Mouse (Mus musculus): ENCODE data around the gene Dgkh. TPM values are rescaled to one million over a fixed set of nuclear protein-coding genes. Genes with fewer than 3 reads are reported as not detected.
A peak's percentile ranks its signal among the peaks of the same experiment; 100 is the strongest.

Dgkh gene
- polyA plus RNA-seq, 1 experiment from 2014 or later, result 1.8 TPM

DNA sequence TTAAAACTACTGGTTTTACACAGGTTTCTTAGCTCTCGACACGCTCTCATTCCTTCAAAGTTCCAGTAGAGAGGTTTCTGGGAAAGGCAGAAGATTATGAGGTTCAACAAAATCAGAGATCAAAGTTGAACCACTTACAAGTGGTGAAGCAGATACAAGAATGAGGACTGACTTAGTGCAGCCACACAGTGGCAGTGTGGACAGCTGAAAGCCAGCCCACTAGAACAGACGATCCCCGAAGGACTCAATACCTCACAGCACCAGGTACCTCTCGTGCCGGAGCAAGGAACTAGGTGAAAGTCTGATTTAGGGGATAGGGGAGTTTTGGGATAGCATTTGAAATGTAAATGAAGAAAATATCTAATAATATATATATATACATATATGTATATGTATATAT, 56.1 kb downstream of the Dgkh start:
- no peak for ATAC-seq (ENCODE audit: low FRiP score)
- H3K4me3 ChIP-seq (ENCODE audit: low read depth, low read length), result no peak overlapping the region
- H3K4me1 ChIP-seq (ENCODE audit: control insufficient read depth, insufficient read depth, low read length), result no peaks in the 10 kb centered on the region
- H3K9me3 ChIP-seq (ENCODE audit: control insufficient read depth, low read length), result no peaks in the 10 kb centered on the region
- H3K36me3 ChIP-seq (ENCODE audit: control insufficient read depth, insufficient read depth, low read length), result no peaks in the 10 kb centered on the region
- DNase-seq (ENCODE audit: low spot score, missing footprints), result no peak
- no peak overlapping the region for H3K4me2 ChIP-seq
- no peak overlapping the region for H3K9ac ChIP-seq (ENCODE audit: low read length)
- WGBS, result 70% methylated on average over 6 of the region's 6 CpGs
- H3K27me3 ChIP-seq (ENCODE audit: control insufficient read depth, insufficient read depth, low read length), result no peaks in the 10 kb centered on the region
- no peak overlapping the region for H3K27ac ChIP-seq (ENCODE audit: low read depth, low read length)

DNA sequence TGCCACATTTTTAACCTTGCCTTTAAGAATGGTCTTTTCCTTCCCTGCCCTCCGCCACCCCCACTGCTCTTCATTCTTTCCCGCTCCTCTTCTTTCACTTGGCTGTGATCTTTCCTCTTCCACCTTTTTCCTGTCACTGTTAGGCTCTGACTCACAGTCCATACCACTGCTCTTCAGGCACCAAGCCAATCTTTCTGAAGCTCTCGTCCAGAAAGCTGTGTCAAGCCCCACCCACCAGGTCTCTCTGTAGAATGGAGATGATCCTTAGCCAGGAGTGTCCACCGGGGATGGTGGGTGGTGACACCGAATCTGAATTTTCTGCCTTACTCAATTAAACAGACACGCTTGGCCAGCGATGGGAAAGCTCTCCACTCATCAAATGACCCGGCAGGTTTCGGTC, 58.0 kb downstream of the Dgkh start:
- H3K4me3 ChIP-seq (ENCODE audit: low read depth, low read length), result no peak overlapping the region
- H3K4me2 ChIP-seq, result no peak overlapping the region
- H3K9ac ChIP-seq (ENCODE audit: low read length), result no peak overlapping the region
- ATAC-seq (ENCODE audit: low FRiP score) (no peak), DNase-seq (ENCODE audit: low spot score, missing footprints) (no peak)
- H3K36me3 ChIP-seq (ENCODE audit: control insufficient read depth, insufficient read depth, low read length), result no peaks in the 10 kb centered on the region
- no peaks in the 10 kb centered on the region for H3K9me3 ChIP-seq (ENCODE audit: control insufficient read depth, low read length)
- H3K4me1 ChIP-seq (ENCODE audit: control insufficient read depth, insufficient read depth, low read length), result no peaks in the 10 kb centered on the region
- 86% methylated on average over 9 of the region's 9 CpGs for WGBS
- H3K27ac ChIP-seq (ENCODE audit: low read depth, low read length), result no peak overlapping the region
- H3K27me3 ChIP-seq (ENCODE audit: control insufficient read depth, insufficient read depth, low read length), result no peaks in the 10 kb centered on the region

DNA sequence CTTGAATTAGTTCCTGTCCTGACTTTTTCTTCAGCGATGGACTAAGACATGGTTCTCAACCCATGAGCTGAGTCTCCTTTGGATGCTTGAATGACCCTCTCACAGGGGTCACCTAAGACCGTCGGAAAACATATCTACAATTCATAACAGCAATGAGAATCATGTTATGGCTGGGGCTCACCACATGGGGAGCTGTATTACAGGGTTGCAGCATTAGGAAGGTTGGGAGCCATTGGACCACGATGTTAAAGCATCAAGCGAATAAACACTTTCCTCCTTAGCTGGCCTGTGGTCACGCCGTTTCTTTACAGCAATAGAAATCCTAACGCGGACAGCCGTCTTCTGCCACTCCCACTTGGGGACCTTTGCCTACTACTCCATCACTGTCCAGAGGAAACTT, 62.6 kb downstream of the Dgkh start:
- no peak for DNase-seq (ENCODE audit: low spot score, missing footprints)
- H3K27ac ChIP-seq (ENCODE audit: low read depth, low read length), result no peak overlapping the region
- H3K9ac ChIP-seq (ENCODE audit: low read length), result no peak overlapping the region
- no peaks in the 10 kb centered on the region for H3K27me3 ChIP-seq (ENCODE audit: control insufficient read depth, insufficient read depth, low read length)
- ATAC-seq (ENCODE audit: low FRiP score), result no peak
- no peaks in the 10 kb centered on the region for H3K4me1 ChIP-seq (ENCODE audit: control insufficient read depth, insufficient read depth, low read length)
- H3K36me3 ChIP-seq (ENCODE audit: control insufficient read depth, insufficient read depth, low read length), result no peaks in the 10 kb centered on the region
- 88% methylated on average over 10 of the region's 10 CpGs for WGBS
- no peak overlapping the region for H3K4me2 ChIP-seq
- no peak overlapping the region for H3K4me3 ChIP-seq (ENCODE audit: low read depth, low read length)
- no peaks in the 10 kb centered on the region for H3K9me3 ChIP-seq (ENCODE audit: control insufficient read depth, low read length)

DNA sequence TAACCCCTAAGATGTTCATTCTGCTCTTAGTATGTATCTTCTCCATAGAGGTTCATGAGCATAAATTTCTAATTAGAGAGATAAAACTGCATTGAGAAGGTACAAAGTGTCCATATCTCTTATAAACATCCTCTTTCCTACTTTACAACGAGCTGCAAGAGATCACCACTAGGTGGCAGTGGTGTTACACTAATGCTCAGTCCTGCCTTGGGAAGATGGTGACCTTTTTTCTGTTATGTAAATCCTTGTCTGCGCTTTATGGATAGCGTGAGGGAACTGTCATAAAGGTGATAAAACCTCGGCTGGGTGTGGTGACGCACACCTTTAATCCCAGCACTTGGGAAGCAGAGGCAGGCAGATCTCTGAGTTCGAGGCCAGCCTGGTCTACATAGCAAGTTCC, 64.3 kb downstream of the Dgkh start:
- H3K36me3 ChIP-seq (ENCODE audit: control insufficient read depth, insufficient read depth, low read length), result no peaks in the 10 kb centered on the region
- H3K4me1 ChIP-seq (ENCODE audit: control insufficient read depth, insufficient read depth, low read length), result no peaks in the 10 kb centered on the region
- DNase-seq (ENCODE audit: low spot score, missing footprints) (peak; percentile 96), ATAC-seq (ENCODE audit: low FRiP score) (peak; percentile 77)
- H3K4me3 ChIP-seq (ENCODE audit: low read depth, low read length), result no peak overlapping the region
- no peak overlapping the region for H3K9ac ChIP-seq (ENCODE audit: low read length)
- H3K27ac ChIP-seq (ENCODE audit: low read depth, low read length), result no peak overlapping the region
- no peaks in the 10 kb centered on the region for H3K9me3 ChIP-seq (ENCODE audit: control insufficient read depth, low read length)
- no peak overlapping the region for H3K4me2 ChIP-seq
- no peaks in the 10 kb centered on the region for H3K27me3 ChIP-seq (ENCODE audit: control insufficient read depth, insufficient read depth, low read length)
- 23% methylated on average over 6 of the region's 6 CpGs for WGBS

DNA sequence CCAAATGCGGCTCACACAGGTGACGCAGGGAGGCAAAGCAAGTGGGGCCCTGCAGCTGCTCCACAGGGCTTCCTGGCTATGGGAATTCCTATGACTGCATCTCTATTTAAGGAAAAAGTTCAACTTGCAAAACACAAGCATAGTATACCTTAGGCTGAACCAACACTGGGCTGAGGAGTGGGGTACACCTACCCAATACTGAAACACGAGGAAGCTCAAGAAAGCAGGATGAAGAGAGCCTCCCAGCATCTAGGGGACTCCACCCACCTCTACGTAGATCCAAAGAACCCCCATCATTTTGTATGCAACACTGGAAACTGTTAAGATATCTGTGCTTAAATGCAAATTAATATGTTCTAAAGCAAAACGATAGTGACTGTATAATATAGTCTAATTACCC, 64.8 kb downstream of the Dgkh start:
- Histone ChIP-seq H3K27me3 (ENCODE audit: control insufficient read depth, insufficient read depth, low read length) (no peaks in the 10 kb centered on the region), H3K27ac (ENCODE audit: low read depth, low read length) (no peak overlapping the region), H3K4me1 (ENCODE audit: control insufficient read depth, insufficient read depth, low read length) (no peaks in the 10 kb centered on the region), H3K36me3 (ENCODE audit: control insufficient read depth, insufficient read depth, low read length) (no peaks in the 10 kb centered on the region), H3K9ac (ENCODE audit: low read length) (no peak overlapping the region), H3K9me3 (ENCODE audit: control insufficient read depth, low read length) (no peaks in the 10 kb centered on the region), H3K4me2 (no peak overlapping the region), H3K4me3 (ENCODE audit: low read depth, low read length) (no peak overlapping the region)
- WGBS, result 60% methylated on average over 5 of the region's 5 CpGs
- no peak for DNase-seq (ENCODE audit: low spot score, missing footprints)
- no peak for ATAC-seq (ENCODE audit: low FRiP score)

DNA sequence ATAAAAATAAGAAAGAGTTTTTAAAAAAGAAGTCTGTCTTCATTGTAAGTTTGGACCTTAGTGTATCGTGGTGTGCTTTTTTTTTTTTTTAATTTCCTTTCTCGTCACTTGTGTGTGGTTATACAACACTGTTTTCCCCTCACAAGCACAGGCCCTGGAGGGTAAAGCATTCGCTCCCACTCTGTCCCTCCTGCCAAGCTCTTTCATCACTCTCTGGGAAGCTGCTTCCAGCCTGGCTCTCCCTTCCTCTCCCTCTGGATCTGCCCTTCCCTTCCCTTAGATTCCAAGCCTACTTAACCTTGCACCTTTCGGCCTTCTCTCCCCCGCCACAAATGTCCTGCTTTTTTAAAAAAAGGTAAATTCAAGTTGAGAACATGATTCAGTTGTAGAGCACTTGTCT, 69.9 kb downstream of the Dgkh start:
- Histone ChIP-seq H3K27me3 (ENCODE audit: control insufficient read depth, insufficient read depth, low read length) (no peaks in the 10 kb centered on the region), H3K27ac (ENCODE audit: low read depth, low read length) (no peak overlapping the region), H3K36me3 (ENCODE audit: control insufficient read depth, insufficient read depth, low read length) (no peaks in the 10 kb centered on the region), H3K4me3 (ENCODE audit: low read depth, low read length) (no peak overlapping the region), H3K9ac (ENCODE audit: low read length) (no peak overlapping the region), H3K9me3 (ENCODE audit: control insufficient read depth, low read length) (no peaks in the 10 kb centered on the region), H3K4me1 (ENCODE audit: control insufficient read depth, insufficient read depth, low read length) (no peaks in the 10 kb centered on the region), H3K4me2 (no peak overlapping the region)
- DNase-seq (ENCODE audit: low spot score, missing footprints), result no peak
- ATAC-seq (ENCODE audit: low FRiP score), result no peak
- 90% methylated on average over 5 of the region's 5 CpGs for WGBS

DNA sequence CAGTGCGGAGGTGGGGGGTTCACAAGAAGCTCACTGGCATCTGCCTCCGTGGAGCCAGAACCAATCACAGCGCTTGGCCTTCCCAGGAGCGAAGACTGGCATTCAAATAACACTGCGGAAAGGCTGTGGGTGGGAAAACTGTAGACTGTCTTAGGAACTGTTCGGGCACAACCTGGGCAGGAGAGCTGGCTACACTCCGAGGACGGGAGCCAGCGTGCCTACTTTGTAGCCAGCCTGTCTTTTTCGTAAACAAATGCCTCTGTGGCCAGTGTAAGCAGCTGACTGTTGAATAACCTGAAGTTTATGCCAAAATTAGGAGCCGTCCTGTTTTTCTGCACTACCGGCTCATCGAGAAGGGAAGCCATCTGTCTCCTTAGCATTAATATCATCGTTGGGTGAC, 71.1 kb downstream of the Dgkh start:
- 95% methylated on average over 14 of the region's 14 CpGs for WGBS

DNA sequence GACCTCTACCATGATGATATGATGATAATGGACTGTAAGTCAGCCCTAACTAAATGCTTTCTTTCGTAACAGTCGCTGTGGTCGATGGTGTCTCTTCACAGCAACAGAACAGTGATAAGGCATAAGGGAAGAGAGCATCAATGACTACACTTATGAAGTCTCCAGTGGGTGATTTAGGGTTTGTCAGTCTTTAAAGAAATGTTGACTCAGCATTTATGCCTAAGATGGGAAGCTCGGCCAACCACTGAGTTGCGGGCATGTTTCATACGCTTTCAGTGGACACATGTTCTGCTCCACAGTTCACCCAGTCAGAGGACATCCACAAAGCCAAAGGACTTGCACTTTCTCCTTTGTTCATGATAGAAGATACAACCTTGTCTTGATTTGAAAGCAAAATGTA, 73.9 kb downstream of the Dgkh start:
- ATAC-seq (ENCODE audit: low FRiP score), result no peak
- Histone ChIP-seq H3K4me1 (ENCODE audit: control insufficient read depth, insufficient read depth, low read length) (no peaks in the 10 kb centered on the region), H3K4me2 (no peak overlapping the region), H3K4me3 (ENCODE audit: low read depth, low read length) (no peak overlapping the region), H3K9ac (ENCODE audit: low read length) (no peak overlapping the region), H3K36me3 (ENCODE audit: control insufficient read depth, insufficient read depth, low read length) (no peaks in the 10 kb centered on the region), H3K9me3 (ENCODE audit: control insufficient read depth, low read length) (no peaks in the 10 kb centered on the region), H3K27me3 (ENCODE audit: control insufficient read depth, insufficient read depth, low read length) (no peaks in the 10 kb centered on the region), H3K27ac (ENCODE audit: low read depth, low read length) (no peak overlapping the region)
- 97% methylated on average over 6 of the region's 6 CpGs for WGBS
- no peak for DNase-seq (ENCODE audit: low spot score, missing footprints)

More for the DNA sequence above, 71.1 kb downstream of the Dgkh start:
- Histone ChIP-seq H3K4me2 (no peak overlapping the region), H3K27ac (ENCODE audit: low read depth, low read length) (no peak overlapping the region), H3K9me3 (ENCODE audit: control insufficient read depth, low read length) (no peaks in the 10 kb centered on the region), H3K27me3 (ENCODE audit: control insufficient read depth, insufficient read depth, low read length) (no peaks in the 10 kb centered on the region), H3K4me1 (ENCODE audit: control insufficient read depth, insufficient read depth, low read length) (no peaks in the 10 kb centered on the region), H3K36me3 (ENCODE audit: control insufficient read depth, insufficient read depth, low read length) (no peaks in the 10 kb centered on the region), H3K9ac (ENCODE audit: low read length) (no peak overlapping the region), H3K4me3 (ENCODE audit: low read depth, low read length) (no peak overlapping the region)
- ATAC-seq (ENCODE audit: low FRiP score) (no peak), DNase-seq (ENCODE audit: low spot score, missing footprints) (no peak)

DNA sequence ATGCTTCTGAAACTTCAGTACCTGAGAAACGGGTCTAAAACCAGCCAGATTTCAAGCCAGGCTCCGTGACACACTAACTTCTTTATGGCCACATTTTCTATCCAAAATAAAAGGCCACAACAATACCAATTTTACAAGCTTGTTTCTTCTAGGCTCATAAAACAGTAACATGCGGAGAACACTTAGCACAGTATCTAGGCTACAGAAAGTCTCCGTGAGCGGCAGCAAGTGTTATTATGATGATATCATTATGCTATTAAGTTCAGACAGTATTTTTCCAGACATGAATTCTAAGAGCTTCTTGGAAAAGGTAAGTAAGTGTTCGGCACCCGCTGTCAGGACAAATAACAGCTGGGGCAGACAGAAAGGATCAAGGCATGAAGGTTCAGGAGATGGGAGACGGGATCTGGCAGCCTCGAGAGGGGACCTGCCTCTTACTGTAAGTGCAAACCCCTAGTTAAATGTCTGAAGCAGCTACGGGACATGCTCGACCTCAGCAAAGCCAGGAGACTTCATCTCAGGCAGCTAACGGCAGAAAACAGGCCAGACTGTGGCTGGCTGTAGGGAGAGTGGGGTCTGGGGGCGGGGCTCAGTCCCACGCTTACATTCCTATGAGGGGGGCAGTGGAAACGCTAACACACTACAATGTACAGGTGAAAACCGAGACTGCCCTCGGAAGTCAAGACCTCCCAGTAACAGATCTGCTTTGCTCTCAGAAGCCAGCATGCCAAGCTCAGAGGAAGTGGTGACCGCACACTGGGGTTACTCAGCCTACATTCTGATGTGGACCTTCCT, 75.5 kb downstream of the Dgkh start:
- H3K27ac ChIP-seq (ENCODE audit: low read depth, low read length), result no peak overlapping the region
- no peaks in the 10 kb centered on the region for H3K9me3 ChIP-seq (ENCODE audit: control insufficient read depth, low read length)
- H3K4me1 ChIP-seq (ENCODE audit: control insufficient read depth, insufficient read depth, low read length), result no peaks in the 10 kb centered on the region
- no peak for DNase-seq (ENCODE audit: low spot score, missing footprints)
- WGBS, result 95% methylated on average over 18 of the region's 18 CpGs
- no peak overlapping the region for H3K9ac ChIP-seq (ENCODE audit: low read length)
- H3K4me3 ChIP-seq (ENCODE audit: low read depth, low read length), result no peak overlapping the region
- H3K27me3 ChIP-seq (ENCODE audit: control insufficient read depth, insufficient read depth, low read length), result no peaks in the 10 kb centered on the region
- no peak for ATAC-seq (ENCODE audit: low FRiP score)
- no peak overlapping the region for H3K4me2 ChIP-seq
- H3K36me3 ChIP-seq (ENCODE audit: control insufficient read depth, insufficient read depth, low read length), result no peaks in the 10 kb centered on the region
